ENCODE assay signal across 1 mouse cellular context in genomic region chr8:84183261-84184084, GRCm38 (mm10).
A peak's percentile ranks its signal among the peaks of the same experiment; 100 is the strongest.
TF ChIP-seq lines count a peak whose summit lies in the region.

No protein-coding gene starts in this region.

TF ChIP-seq in MEL, 35 proteins besides CTCF, POLR2A, EP300 and RAD21 (continued from another document):
- TF ChIP-seq ELF1 (IDR thresholded peaks at IDR 0.05; ENCODE audit: low read depth, low read length) (no peak), GABPA (IDR thresholded peaks at IDR 0.05; ENCODE audit: low read depth, low read length) (no peak), ZKSCAN1 (IDR thresholded peaks at IDR 0.05; ENCODE audit: low read depth, low read length) (no peak), RCOR1 (IDR thresholded peaks at IDR 0.05; ENCODE audit: low read depth, low read length) (no peak), BHLHE40 (IDR thresholded peaks at IDR 0.05; ENCODE audit: borderline replicate concordance, low read depth, low read length) (no peak), MAFK (IDR thresholded peaks at IDR 0.05; ENCODE audit: borderline replicate concordance, low read depth, low read length) (no peak), ZC3H11A (IDR thresholded peaks at IDR 0.05; ENCODE audit: low read depth, low read length) (no peak), TAL1 (IDR thresholded peaks at IDR 0.05; ENCODE audit: low read length) (no peak), KAT2A (conservative IDR thresholded peaks at IDR 0.05; ENCODE audit: low read depth, low read length) (no peak), TCF12 (IDR thresholded peaks at IDR 0.05; ENCODE audit: low read depth, low read length) (no peak), MAZ (IDR thresholded peaks at IDR 0.05; ENCODE audit: low read depth, low read length) (0 out of 2 replicates have a peak, but pooled peaks have one; percentile 11), HCFC1 (IDR thresholded peaks at IDR 0.05; ENCODE audit: low read depth, low read length) (no peak), GATA1 (IDR thresholded peaks at IDR 0.05; ENCODE audit: low read depth, low read length) (no peak), MYB (IDR thresholded peaks at IDR 0.05; ENCODE audit: low read depth, low read length) (no peak), JUND (IDR thresholded peaks at IDR 0.05; ENCODE audit: low read depth, low read length) (no peak), MAX (IDR thresholded peaks at IDR 0.05; ENCODE audit: low read length) (peak; percentile 54), E2F4 (IDR thresholded peaks at IDR 0.05; ENCODE audit: borderline replicate concordance, low read depth, low read length) (no peak)
